ENCODE assay signal across 8 mouse cellular contexts in genomic region chr11:95713225-95713810, GRCm38 (mm10). TPM values are rescaled to one million over a fixed set of nuclear protein-coding genes. Genes with fewer than 3 reads are reported as not detected.
DNase-seq lines count a peak whose midpoint lies in the region; ATAC-seq lines count a peak whose summit lies in the region.

No protein-coding gene starts in this region.

- peak overlapping the region; percentile 99 for H3K4me3 ChIP-seq in intestine, embryonic 15.5 days (replicated peaks)
- H3K4me3 ChIP-seq in limb, embryonic 11.5 days (ENCODE audit: low read depth, low read length) = peak overlapping the region; percentile 91
- H3K4me3 ChIP-seq in midbrain, embryonic 10.5 days = peak overlapping the region; percentile 98

- H3K9ac ChIP-seq in intestine, embryonic 15.5 days = peak overlapping the region; percentile 98
- peak overlapping the region; percentile 96 for H3K9ac ChIP-seq in limb, embryonic 11.5 days (ENCODE audit: low read length)

- H3K36me3 ChIP-seq in intestine, embryonic 15.5 days = no peaks in the 10 kb centered on the region
- no peaks in the 10 kb centered on the region for H3K36me3 ChIP-seq in limb, embryonic 11.5 days (ENCODE audit: control insufficient read depth, insufficient read depth, low read length)
- no peaks in the 10 kb centered on the region for H3K36me3 ChIP-seq in midbrain, embryonic 10.5 days

- peaks cover 9% of the 10 kb centered on the region for H3K4me1 ChIP-seq in intestine, embryonic 15.5 days (replicated peaks)
- peaks cover 17% of the 10 kb centered on the region for H3K4me1 ChIP-seq in limb, embryonic 11.5 days (ENCODE audit: control insufficient read depth, insufficient read depth, low read length)
- peaks cover 30% of the 10 kb centered on the region for H3K4me1 ChIP-seq in midbrain, embryonic 10.5 days

- peak overlapping the region; percentile 98 for H3K27ac ChIP-seq in intestine, embryonic 15.5 days
- H3K27ac ChIP-seq in limb, embryonic 11.5 days (replicated peaks; ENCODE audit: low read depth, low read length) = peak overlapping the region; percentile 98
- peak overlapping the region; percentile 97 for H3K27ac ChIP-seq in midbrain, embryonic 10.5 days (replicated peaks)

- no peaks in the 10 kb centered on the region for H3K27me3 ChIP-seq in intestine, embryonic 15.5 days (replicated peaks)
- H3K27me3 ChIP-seq in limb, embryonic 11.5 days (ENCODE audit: control insufficient read depth, insufficient read depth, low read length) = no peaks in the 10 kb centered on the region
- H3K27me3 ChIP-seq in midbrain, embryonic 10.5 days (ENCODE audit: low read depth, poor library complexity, severe bottlenecking) = no peaks in the 10 kb centered on the region

- under 1% methylated on average over 49 of the region's 49 CpGs for WGBS in intestine, embryonic 15.5 days
- WGBS in limb, embryonic 11.5 days = under 1% methylated on average over 46 of the region's 49 CpGs
- under 1% methylated on average over 45 of the region's 49 CpGs for WGBS in midbrain, embryonic 10.5 days

- peak; percentile 28 for DNase-seq in kidney, adult 11 months
- no peak for DNase-seq in kidney, postnatal 36 days
- DNase-seq in embryo, embryonic 9.5 days (ENCODE audit: extremely low spot score) = peak; percentile 58
- peak; percentile 19 to 47 for DNase-seq in gastrocnemius, postnatal 36 days
- DNase-seq in limb, embryonic 11.5 days (ENCODE audit: low spot score) = peak; percentile 57
- DNase-seq in midbrain, embryonic 10.5 days (ENCODE audit: low spot score) = peak; percentile 63
- peak; percentile 60 to 72 for DNase-seq in spleen, adult 18-20 months

- peak overlapping the region; percentile 77 for H3K4me2 ChIP-seq in intestine, embryonic 15.5 days (replicated peaks)
- H3K4me2 ChIP-seq in limb, embryonic 11.5 days (ENCODE audit: low read depth, severe bottlenecking) = peak overlapping the region; percentile 90

- peak; percentile 67 for ATAC-seq in intestine, embryonic 15.5 days
- peak; percentile 41; the same call in 1 of the 2 replicates for ATAC-seq in limb, embryonic 11.5 days (ENCODE audit: insufficient number of reproducible peaks, low FRiP score, low TSS enrichment, low read depth)

- intact Hi-C loops in gastrocnemius, postnatal 36 days (cut with DNase I) = no loop called here

- no peaks in the 10 kb centered on the region for H3K9me3 ChIP-seq in intestine, embryonic 15.5 days
- no peaks in the 10 kb centered on the region for H3K9me3 ChIP-seq in limb, embryonic 11.5 days (ENCODE audit: control insufficient read depth, low read length)
- no peaks in the 10 kb centered on the region for H3K9me3 ChIP-seq in midbrain, embryonic 10.5 days (replicated peaks)

RNA-seq across cellular contexts. Expression of gene Zfp652, which starts 0.8 kb away (rescaled TPM):
- total RNA-seq in gastrocnemius, postnatal 36 days (2021) = 10 to 100 TPM; 83.7 to 86.6 TPM
- 18.0 and 18.4 TPM in 2 replicates for polyA plus RNA-seq in intestine, embryonic 15.5 days (2015; fragmentation: Nextera tagmentation; extraction: Ambion mirVana)
- polyA plus RNA-seq in limb, embryonic 11.5 days (2014; fragmentation: Nextera tagmentation; extraction: Ambion mirVana) = 11.7 and 13.7 TPM in 2 replicates
- 13.7 and 17.8 TPM in 2 replicates for polyA plus RNA-seq in midbrain, embryonic 10.5 days (2016; fragmentation: Nextera tagmentation; extraction: Ambion mirVana)

RNA-seq across cellular contexts. Expression of gene B130006D01Rik, which starts 10.1 kb away (rescaled TPM):
- total RNA-seq in gastrocnemius, postnatal 36 days (2021) = under 1 TPM; 0.56 to 0.57 TPM
- polyA plus RNA-seq in intestine, embryonic 15.5 days (2015; fragmentation: Nextera tagmentation; extraction: Ambion mirVana) = 0.77 and 0.96 TPM in 2 replicates
- polyA plus RNA-seq in limb, embryonic 11.5 days (2014; fragmentation: Nextera tagmentation; extraction: Ambion mirVana) = 1.5 and 1.8 TPM in 2 replicates
- polyA plus RNA-seq in midbrain, embryonic 10.5 days (2016; fragmentation: Nextera tagmentation; extraction: Ambion mirVana) = 0.93 and 1.4 TPM in 2 replicates

RNA-seq across cellular contexts. Expression of gene Phb, which starts 46.6 kb away (rescaled TPM):
- 100 to 1,000 TPM; 166 to 175 TPM for total RNA-seq in gastrocnemius, postnatal 36 days (2021)
- 305 and 328 TPM in 2 replicates for polyA plus RNA-seq in intestine, embryonic 15.5 days (2015; fragmentation: Nextera tagmentation; extraction: Ambion mirVana)
- 240 and 256 TPM in 2 replicates for polyA plus RNA-seq in limb, embryonic 11.5 days (2014; fragmentation: Nextera tagmentation; extraction: Ambion mirVana)
- 227 and 251 TPM in 2 replicates for polyA plus RNA-seq in midbrain, embryonic 10.5 days (2016; fragmentation: Nextera tagmentation; extraction: Ambion mirVana)

Comparison
In these comparisons a context has a peak if more than half of its experiments do, and no peak if none do; other contexts are left out.
1. DNase-seq: peak in kidney, adult 11 months (single experiment), embryo, embryonic 9.5 days (single experiment), gastrocnemius, postnatal 36 days (2 of 2), limb, embryonic 11.5 days (single experiment), midbrain, embryonic 10.5 days (single experiment) and spleen, adult 18-20 months (2 of 2); none in kidney, postnatal 36 days (0 of 2).
2. Peak in every context shown above with its lines, with median percentiles within 50 percentile points of each other: H3K27ac ChIP-seq and H3K4me3 ChIP-seq.